Mouse (Mus musculus): ENCODE data around the gene Ppard. TPM values are rescaled to one million over a fixed set of nuclear protein-coding genes. Genes with fewer than 3 reads are reported as not detected.

The Ppard gene
- total RNA-seq, 2 experiments from 2014 or later, result 28.8 to 29.2 TPM

- H3K27ac ChIP-seq, result no peak overlapping the region
- no peak for DNase-seq (ENCODE audit: extremely low spot score in 1 of 2, low spot score in 2 of 2)
- no peak overlapping the region for H3K4me3 ChIP-seq
- intact Hi-C loops (cut with DNase I), result no loop called here
- TF ChIP-seq CTCF (IDR thresholded peaks at IDR 0.05), result no peak
Measured at GRCm38 (mm10) chr17:28247613-28248012, 15.1 kb downstream of the Ppard start.

GRCm38 (mm10) chr17:28249062-28249461 lies 16.6 kb downstream of the Ppard start:
- no peak overlapping the region for H3K27ac ChIP-seq
- H3K4me3 ChIP-seq, result no peak overlapping the region
- intact Hi-C loops (cut with DNase I), result no loop called here
- TF ChIP-seq CTCF (IDR thresholded peaks at IDR 0.05), result no peak
- DNase-seq (ENCODE audit: extremely low spot score in 1 of 2, low spot score in 2 of 2), result no peak

- no peak for TF ChIP-seq CTCF (IDR thresholded peaks at IDR 0.05)
- DNase-seq (ENCODE audit: extremely low spot score in 1 of 2, low spot score in 2 of 2), result no peak
- Histone ChIP-seq H3K27ac (no peak overlapping the region), H3K4me3 (no peak overlapping the region)
- intact Hi-C loops (cut with DNase I), result no loop called here
Measured at GRCm38 (mm10) chr17:28251579-28252280, 19.2 kb downstream of the Ppard start.

- intact Hi-C loops (cut with DNase I), result no loop called here
- no peak for DNase-seq (ENCODE audit: extremely low spot score in 1 of 2, low spot score in 2 of 2)
- H3K4me3 ChIP-seq, result no peak overlapping the region
- no peak overlapping the region for H3K27ac ChIP-seq
- TF ChIP-seq CTCF (IDR thresholded peaks at IDR 0.05), result no peak
Measured at GRCm38 (mm10) chr17:28252281-28252648, 19.8 kb downstream of the Ppard start.

GRCm38 (mm10) chr17:28253216-28253615 lies 20.7 kb downstream of the Ppard start:
- no peak for TF ChIP-seq CTCF (IDR thresholded peaks at IDR 0.05)
- H3K4me3 ChIP-seq, result no peak overlapping the region
- intact Hi-C loops (cut with DNase I), result no loop called here

GRCm38 (mm10) chr17:28254804-28255203 lies 22.3 kb downstream of the Ppard start:
- Histone ChIP-seq H3K4me3 (no peak overlapping the region), H3K27ac (no peak overlapping the region)
- TF ChIP-seq CTCF (IDR thresholded peaks at IDR 0.05), result no peak
- no peak for DNase-seq (ENCODE audit: extremely low spot score in 1 of 2, low spot score in 2 of 2)
- intact Hi-C loops (cut with DNase I), result no loop called here

More at GRCm38 (mm10) chr17:28253216-28253615, 20.7 kb downstream of the Ppard start:
- no peak overlapping the region for H3K27ac ChIP-seq
- DNase-seq (ENCODE audit: extremely low spot score in 1 of 2, low spot score in 2 of 2), result no peak

GRCm38 (mm10) chr17:28255651-28256050 lies 23.2 kb downstream of the Ppard start:
- DNase-seq (ENCODE audit: extremely low spot score in 1 of 2, low spot score in 2 of 2), result no peak
- no peak overlapping the region for H3K4me3 ChIP-seq
- no peak for TF ChIP-seq CTCF (IDR thresholded peaks at IDR 0.05)
- H3K27ac ChIP-seq, result no peak overlapping the region
- intact Hi-C loops (cut with DNase I), result no loop called here

- TF ChIP-seq CTCF (IDR thresholded peaks at IDR 0.05), result no peak
- no peak for DNase-seq (ENCODE audit: extremely low spot score in 1 of 2, low spot score in 2 of 2)
- H3K27ac ChIP-seq, result peak overlapping the region; percentile 64
- intact Hi-C loops (cut with DNase I), result no loop called here
- H3K4me3 ChIP-seq, result no peak overlapping the region
Measured at GRCm38 (mm10) chr17:28256651-28257328, 24.3 kb downstream of the Ppard start.

- TF ChIP-seq CTCF (IDR thresholded peaks at IDR 0.05), result no peak
- Histone ChIP-seq H3K4me3 (no peak overlapping the region), H3K27ac (no peak overlapping the region)
- no peak for DNase-seq (ENCODE audit: extremely low spot score in 1 of 2, low spot score in 2 of 2)
- intact Hi-C loops (cut with DNase I), result no loop called here
Measured at GRCm38 (mm10) chr17:28258325-28258724, 25.8 kb downstream of the Ppard start.

GRCm38 (mm10) chr17:28259890-28260542 lies 27.5 kb downstream of the Ppard start:
- Histone ChIP-seq H3K4me3 (no peak overlapping the region), H3K27ac (no peak overlapping the region)
- DNase-seq (ENCODE audit: extremely low spot score in 1 of 2, low spot score in 2 of 2), result no peak
- intact Hi-C loops (cut with DNase I), result no loop called here
- peak; percentile 57 for TF ChIP-seq CTCF (IDR thresholded peaks at IDR 0.05)

- H3K4me3 ChIP-seq, result no peak overlapping the region
- intact Hi-C loops (cut with DNase I), result no loop called here
- no peak overlapping the region for H3K27ac ChIP-seq
- TF ChIP-seq CTCF (IDR thresholded peaks at IDR 0.05), result no peak
- DNase-seq (ENCODE audit: extremely low spot score in 1 of 2, low spot score in 2 of 2), result no peak
Measured at GRCm38 (mm10) chr17:28260543-28260909, 28.0 kb downstream of the Ppard start.

- Histone ChIP-seq H3K27ac (no peak overlapping the region), H3K4me3 (no peak overlapping the region)
- no peak for TF ChIP-seq CTCF (IDR thresholded peaks at IDR 0.05)
- DNase-seq (ENCODE audit: extremely low spot score in 1 of 2, low spot score in 2 of 2), result no peak
- intact Hi-C loops (cut with DNase I), result no loop called here
Measured at GRCm38 (mm10) chr17:28261795-28262194, 29.3 kb downstream of the Ppard start.
